Mouse (Mus musculus): ENCODE measurements around the gene Camkmt. TPM values are rescaled to one million over a fixed set of nuclear protein-coding genes. Genes with fewer than 3 reads are reported as not detected.

The Camkmt gene
- polyA plus RNA-seq (2015; fragmentation: Nextera tagmentation; extraction: Ambion mirVana), result 4.7 and 5.8 TPM in 2 replicates

GRCm38 (mm10) chr17:85090120-85091099, at the start of gene Camkmt, which contains the start of gene Prepl:
Gene Camkmt (plus strand): TSS chr17:85090552.
Gene Prepl (minus strand): TSS chr17:85090241.

Other genes starting within 250 kb of the Camkmt start
- 43.1 and 50.1 TPM in 2 replicates for gene Ppm1b, start 133.8 kb upstream of the Camkmt start, polyA plus RNA-seq (2015; fragmentation: Nextera tagmentation; extraction: Ambion mirVana)
- 0.08 TPM in 1 of 2 replicates, not detected in the other for gene Slc3a1, start 62.2 kb upstream of the Camkmt start, polyA plus RNA-seq (2015; fragmentation: Nextera tagmentation; extraction: Ambion mirVana)
- 14.4 and 19.5 TPM in 2 replicates for gene Prepl, start 311 bp upstream of the Camkmt start, polyA plus RNA-seq (2015; fragmentation: Nextera tagmentation; extraction: Ambion mirVana)